Mouse (Mus musculus): ENCODE measurements around the gene Rgl1.

GRCm38 (mm10) chr1:152810533-152811439 is 44.6 kb upstream of the Rgl1 start:
- TF ChIP-seq POLR2A (IDR thresholded peaks at IDR 0.05; ENCODE audit: low read depth, low read length), result no peak
- TF ChIP-seq CTCF (conservative IDR thresholded peaks at IDR 0.05; ENCODE audit: insufficient read depth, insufficient read length, low read depth, low read length), result no peak
